Mouse (Mus musculus) bone marrow macrophage, adult 2 months (primary cell): ENCODE data around the gene Clec4n. TPM values are rescaled to one million over a fixed set of nuclear protein-coding genes. Genes with fewer than 3 reads are reported as not detected.
"Not testable (repeated sequence)": the region's sequence is repeated elsewhere in the genome, so short reads cannot be mapped to it uniquely, and the experiment has no call there.

ENCODE experiments used
- H3K27ac ChIP-seq: 2 replicates; pipeline ENCODE4 v1.5.1; 2012; ENCODE audit warnings: low read depth, low read length; ENCODE audit not compliant: insufficient read depth
- H3K4me1 ChIP-seq: 2 replicates; pipeline ENCODE4 v1.6.1; 2012; ENCODE audit warnings: low read length; ENCODE audit not compliant: control insufficient read depth, insufficient read depth
- H3K4me3 ChIP-seq: 2 replicates; pipeline ENCODE4 v1.5.1; 2012; ENCODE audit warnings: mild to moderate bottlenecking, low read length, moderate library complexity; ENCODE audit not compliant: insufficient read depth
- CTCF ChIP-seq: IDR thresholded peaks from 2 replicates; pipeline ENCODE4 v1.5.1; 2012; ENCODE audit warnings: low read depth, mild to moderate bottlenecking, low read length, moderate library complexity
- POLR2A ChIP-seq: IDR thresholded peaks from 2 replicates; pipeline ENCODE4 v1.6.1; 2012; ENCODE audit warnings: mild to moderate bottlenecking, low read depth, low read length, borderline replicate concordance
- polyA plus RNA-seq: library from polyadenylated mRNA; stranded (reverse); fragments of >200 nt; gene quantifications from 2 replicates; pipeline ENCODE4 v1.2.4, GENCODE M21; 2012; ENCODE audit not compliant: missing spikeins, insufficient read depth, insufficient read length

The Clec4n gene
- polyA plus RNA-seq: 161 and 162 TPM in 2 replicates

- H3K4me1 ChIP-seq: peaks cover 24% of the 10 kb centered on the region
- H3K4me3 ChIP-seq: peak within 1 kb of the TSS; percentile 7; the same call in 1 of the 2 replicates
- TF ChIP-seq CTCF (no peak), POLR2A (no peak)
- peak within 1 kb of the TSS; percentile 73 for H3K27ac ChIP-seq
These were observed at the start of gene Clec4n for GRCm38 (mm10) chr6:123229644-123230043. Gene Clec4n (plus strand): TSS chr6:123229843.

DNA sequence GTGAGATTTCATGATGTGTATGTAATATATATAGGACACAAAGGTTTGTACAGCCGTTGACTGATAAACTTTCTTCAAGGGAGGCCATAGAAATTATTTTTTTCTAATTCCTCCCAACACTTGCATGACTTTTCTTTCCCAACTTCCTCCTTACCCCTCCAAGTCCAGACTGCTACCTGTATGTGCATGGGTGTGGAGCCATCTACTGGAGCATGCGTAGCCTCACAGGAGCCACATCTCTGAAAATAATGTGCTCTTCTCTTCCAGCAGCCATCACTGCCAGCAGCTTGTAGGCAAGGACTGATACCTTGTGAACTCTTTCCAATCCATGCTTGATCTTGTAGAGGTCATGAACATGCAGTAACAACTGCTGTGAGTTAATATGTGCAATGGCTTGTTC, 44.8 kb upstream of the Clec4n start:
- not testable (repeated sequence) for H3K4me1 ChIP-seq, H3K27ac ChIP-seq, H3K4me3 ChIP-seq
- peak; percentile 58; the same call in 1 of the 2 replicates for TF ChIP-seq CTCF

DNA sequence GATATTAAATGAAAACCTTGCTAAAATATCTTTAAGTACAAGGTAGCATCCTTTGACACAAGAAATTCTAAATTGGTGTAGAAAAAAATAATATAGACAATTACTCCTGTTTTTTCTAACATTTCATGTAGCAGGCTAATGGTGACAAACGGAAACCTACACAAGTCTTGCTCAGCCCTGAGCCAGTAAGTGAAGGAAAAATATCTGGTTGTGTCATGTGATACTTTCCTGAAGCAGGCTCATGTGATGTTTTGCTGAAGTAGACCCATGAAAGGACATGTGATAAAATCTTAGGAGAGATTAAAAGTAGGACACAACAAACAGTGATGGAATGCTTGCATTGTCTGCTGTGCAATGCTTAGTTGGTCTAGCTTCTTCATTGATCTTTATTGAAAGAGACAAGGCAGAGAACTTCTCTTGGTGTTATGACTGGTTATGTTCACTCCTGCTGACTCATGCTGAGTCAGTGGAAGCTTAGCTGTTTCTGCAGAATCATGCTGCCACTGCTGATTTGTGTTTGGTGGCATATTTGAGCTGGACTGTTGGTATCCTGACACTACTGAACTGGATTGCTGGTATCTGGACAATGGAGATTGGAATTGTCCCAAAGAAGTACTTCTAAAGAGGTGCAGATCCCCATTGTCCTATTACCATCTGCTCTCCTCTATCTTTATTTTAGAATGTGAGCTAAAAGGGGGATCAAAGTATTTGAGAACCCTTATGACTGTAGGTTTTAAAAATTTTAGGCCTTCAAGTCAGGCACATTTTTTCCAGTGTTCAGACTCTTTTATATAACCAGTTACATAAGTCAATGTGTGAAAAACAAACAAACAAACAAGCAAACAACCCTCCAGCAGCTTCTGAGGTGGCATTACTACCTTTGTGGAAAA, 22.2 kb upstream of the Clec4n start:
- no peak overlapping the region for H3K4me3 ChIP-seq
- H3K4me1 ChIP-seq: no peaks in the 10 kb centered on the region
- TF ChIP-seq POLR2A (no peak), CTCF (no peak)
- peak overlapping the region; percentile 2; the same call in 1 of the 2 replicates for H3K27ac ChIP-seq

DNA sequence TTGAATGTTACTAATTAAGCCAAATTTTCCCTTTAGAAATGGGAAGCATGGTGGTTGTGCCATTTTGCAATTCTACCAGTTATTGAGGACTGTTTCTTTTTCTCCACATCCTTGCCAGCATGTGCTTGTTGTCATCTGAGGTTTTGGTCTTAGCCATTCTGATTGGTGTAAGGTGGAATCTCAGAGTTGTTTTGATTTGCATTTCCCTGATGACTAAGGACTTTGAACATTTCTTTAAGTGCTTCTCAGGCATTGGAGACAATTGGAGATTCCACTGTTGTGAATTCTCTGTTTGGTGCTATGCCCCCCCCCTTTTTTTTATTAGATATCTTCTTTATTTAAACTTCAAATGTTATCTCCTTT, 21.6 kb upstream of the Clec4n start:
- H3K27ac ChIP-seq, H3K4me1 ChIP-seq, H3K4me3 ChIP-seq: not testable (repeated sequence)

DNA sequence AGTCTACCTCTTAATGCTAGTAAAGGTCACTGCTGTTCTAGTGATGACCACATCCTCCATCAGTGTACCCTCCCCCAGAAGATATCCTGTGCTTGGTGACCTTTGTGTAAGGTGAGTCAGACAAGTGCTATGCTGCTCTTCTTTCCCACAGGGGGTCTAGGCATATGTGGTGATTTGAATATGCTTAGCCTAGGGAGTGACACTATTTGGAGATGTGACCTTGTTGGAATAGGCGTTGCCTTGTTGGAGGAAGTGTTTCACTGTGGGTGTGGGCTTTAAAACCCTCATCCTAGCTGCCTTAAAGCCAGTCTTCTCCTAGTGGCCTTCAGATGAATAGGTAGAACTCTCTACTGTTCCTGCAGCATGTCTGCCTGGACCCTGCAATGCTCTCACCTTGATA, 17.9 kb upstream of the Clec4n start:
- Histone ChIP-seq H3K4me3 (no peak overlapping the region), H3K27ac (no peak overlapping the region), H3K4me1 (no peaks in the 10 kb centered on the region)
- TF ChIP-seq CTCF (no peak), POLR2A (no peak)

DNA sequence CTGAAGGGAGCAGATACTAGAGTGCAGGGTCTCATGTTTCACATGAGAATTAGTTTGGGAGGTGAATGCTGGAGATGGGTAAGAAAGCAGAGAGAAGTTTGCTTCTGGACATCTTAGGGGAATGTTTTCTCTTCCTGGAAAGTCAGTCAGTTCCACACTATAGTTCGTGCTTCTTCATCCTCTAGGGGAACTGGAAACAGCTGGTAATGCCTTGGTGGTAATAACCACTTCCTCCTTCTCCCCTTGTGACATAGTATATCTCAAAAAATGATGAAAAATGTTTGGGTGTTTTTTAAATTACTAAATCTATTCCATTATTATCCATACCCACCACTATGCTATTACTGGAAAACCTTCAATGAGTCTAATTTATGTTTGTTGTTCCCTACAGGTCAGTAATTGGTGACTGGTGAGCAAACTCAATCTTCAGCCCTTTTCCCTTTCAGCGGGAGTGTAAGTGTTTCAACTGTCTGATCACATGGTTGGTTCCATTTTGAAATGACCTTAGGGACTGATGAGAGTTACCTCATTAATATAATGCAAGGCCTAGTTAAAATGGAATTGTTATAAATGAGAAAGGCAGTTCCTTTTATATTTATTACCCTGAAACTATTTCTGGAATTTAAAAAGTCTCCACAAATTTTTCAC, 2.0 kb upstream of the Clec4n start:
- H3K4me1 ChIP-seq: peaks cover 24% of the 10 kb centered on the region
- no peak for TF ChIP-seq CTCF
- TF ChIP-seq POLR2A: no peak
- peak overlapping the region; percentile 97 for H3K27ac ChIP-seq
- no peak overlapping the region for H3K4me3 ChIP-seq

GRCm38 (mm10) chr6:123231149-123231548, 1.5 kb downstream of the Clec4n start:
- no peak for TF ChIP-seq POLR2A
- Histone ChIP-seq H3K27ac (no peak overlapping the region), H3K4me3 (no peak overlapping the region), H3K4me1 (peaks cover 24% of the 10 kb centered on the region)

DNA sequence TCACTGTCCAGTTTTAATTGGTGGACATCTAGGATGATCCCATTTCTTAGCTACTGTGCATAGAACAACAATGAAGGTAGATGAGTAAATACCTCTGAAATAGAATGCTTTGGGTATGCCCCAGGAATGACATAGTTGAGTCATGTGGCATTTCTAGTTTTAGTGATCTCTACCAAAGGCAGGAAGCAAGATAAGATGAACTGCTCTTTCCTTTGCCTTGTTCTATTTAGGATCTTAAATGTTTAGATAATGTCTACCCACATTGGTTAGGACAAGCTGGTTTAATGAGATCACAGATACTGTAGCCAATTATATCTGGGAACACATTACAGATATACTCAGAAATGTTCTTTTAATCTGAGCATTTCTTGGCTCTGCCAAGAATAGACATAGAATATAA, 7.9 kb downstream of the Clec4n start:
- TF ChIP-seq POLR2A (no peak), CTCF (no peak)
- Histone ChIP-seq H3K4me3 (no peak overlapping the region), H3K27ac (no peak overlapping the region), H3K4me1 (no peaks in the 10 kb centered on the region)

DNA sequence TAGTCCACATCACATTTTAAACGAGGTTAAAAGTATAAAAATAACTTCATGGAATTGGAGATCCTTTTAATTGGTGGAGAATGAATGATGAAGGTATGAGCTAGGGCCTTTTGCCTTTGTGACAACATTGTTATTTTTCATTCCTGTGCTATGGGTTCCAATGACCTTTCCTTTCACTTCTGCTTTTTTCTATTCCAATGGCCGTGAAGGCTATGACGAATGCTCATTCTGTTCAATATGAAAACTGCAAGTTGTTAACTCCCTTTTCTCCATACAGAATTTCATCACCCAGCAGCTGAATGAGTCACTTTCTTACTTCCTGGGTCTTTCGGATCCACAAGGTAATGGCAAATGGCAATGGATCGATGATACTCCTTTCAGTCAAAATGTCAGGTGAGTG, 14.6 kb downstream of the Clec4n start:
- no peak overlapping the region for H3K4me3 ChIP-seq
- peaks cover 4% of the 10 kb centered on the region; the same call in 1 of the 2 replicates for H3K4me1 ChIP-seq
- TF ChIP-seq POLR2A (no peak), CTCF (no peak)
- H3K27ac ChIP-seq: peak overlapping the region; percentile 26

DNA sequence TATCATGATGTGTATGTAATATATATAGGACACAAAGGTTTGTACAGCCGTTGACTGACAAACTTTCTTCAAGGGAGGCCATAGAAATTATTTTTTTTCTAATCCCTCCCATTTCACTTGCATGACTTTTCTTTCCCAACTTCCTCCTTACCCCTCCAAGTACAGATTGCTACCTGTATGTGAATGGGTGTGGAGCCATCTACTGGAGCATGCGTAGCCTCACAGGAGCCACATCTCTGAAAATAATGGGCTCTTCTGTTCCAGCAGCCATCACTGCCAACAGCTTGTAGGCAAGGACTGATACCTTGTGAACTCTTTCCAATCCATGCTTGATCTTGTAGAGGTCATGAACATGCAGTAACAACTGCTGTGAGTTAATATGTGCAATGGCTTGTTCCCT, 19.2 kb downstream of the Clec4n start:
- not testable (repeated sequence) for H3K27ac ChIP-seq, H3K4me3 ChIP-seq
- H3K4me1 ChIP-seq: peaks cover 15% of the 10 kb centered on the region
